Mouse (Mus musculus) kidney, adult 2 months (tissue): ENCODE results near the gene Rsrc2. TPM values are rescaled to one million over a fixed set of nuclear protein-coding genes. Genes with fewer than 3 reads are reported as not detected.

Source experiments
- DNase-seq: peaks from one replicate; pipeline ENCODE4 v3.0.0; 2021
- H3K27ac ChIP-seq: fragments of 200-500 bp; 2 replicates; pipeline ENCODE4 v1.5.1; 2012; ENCODE audit warnings: low read depth, low read length, control low read depth, inconsistent platforms; ENCODE audit not compliant: insufficient read depth
- H3K27me3 ChIP-seq: fragments of 200-500 bp; replicated peaks from 2 replicates; pipeline ENCODE4 v1.6.1; 2012; ENCODE audit warnings: mild to moderate bottlenecking, moderate library complexity, low read length, inconsistent platforms; ENCODE audit not compliant: control insufficient read depth, insufficient read depth
- H3K36me3 ChIP-seq: fragments of 200-500 bp; 2 replicates; pipeline ENCODE4 v1.6.1; 2012; ENCODE audit warnings: mild to moderate bottlenecking, moderate library complexity, low read length, inconsistent platforms; ENCODE audit not compliant: control insufficient read depth, insufficient read depth
- H3K4me1 ChIP-seq: fragments of 200-500 bp; 2 replicates; pipeline ENCODE4 v1.6.1; 2011; ENCODE audit warnings: low read length; ENCODE audit not compliant: control insufficient read depth, insufficient read depth
- H3K4me3 ChIP-seq: fragments of 200-500 bp; 2 replicates; pipeline ENCODE4 v1.5.1; 2011; ENCODE audit warnings: mild to moderate bottlenecking, low read depth, low read length, control low read depth; ENCODE audit not compliant: insufficient read depth
- CTCF ChIP-seq: fragments of 200-500 bp; conservative IDR thresholded peaks from 2 replicates; pipeline ENCODE4 v1.5.1; 2011; ENCODE audit warnings: low read depth, mild to moderate bottlenecking, control low read depth, low read length, moderate library complexity, mixed read lengths; ENCODE audit not compliant: insufficient read depth, insufficient read length
- POLR2A ChIP-seq: fragments of 200-500 bp; IDR thresholded peaks from one replicate; pipeline ENCODE4 v1.6.1; 2011; ENCODE audit warnings: low read depth, low read length, control low read depth
- WGBS: fragments of 180-500 bp; shearing (Covaris S2); methylation state at CpG from one replicate; pipeline ENCODE4 v1.1.7; 2018; 5-methylcytosine and 5-hydroxymethylcytosine counted together
- polyA plus RNA-seq: library from polyadenylated mRNA; depleted of rRNA; stranded (reverse); fragments of >200 nt; gene quantifications from 2 replicates; pipeline ENCODE4 v1.2.3, GENCODE M21; 2012; rRNA removed

Gene Rsrc2
- polyA plus RNA-seq, 1 experiment = 13.0 TPM

DNA sequence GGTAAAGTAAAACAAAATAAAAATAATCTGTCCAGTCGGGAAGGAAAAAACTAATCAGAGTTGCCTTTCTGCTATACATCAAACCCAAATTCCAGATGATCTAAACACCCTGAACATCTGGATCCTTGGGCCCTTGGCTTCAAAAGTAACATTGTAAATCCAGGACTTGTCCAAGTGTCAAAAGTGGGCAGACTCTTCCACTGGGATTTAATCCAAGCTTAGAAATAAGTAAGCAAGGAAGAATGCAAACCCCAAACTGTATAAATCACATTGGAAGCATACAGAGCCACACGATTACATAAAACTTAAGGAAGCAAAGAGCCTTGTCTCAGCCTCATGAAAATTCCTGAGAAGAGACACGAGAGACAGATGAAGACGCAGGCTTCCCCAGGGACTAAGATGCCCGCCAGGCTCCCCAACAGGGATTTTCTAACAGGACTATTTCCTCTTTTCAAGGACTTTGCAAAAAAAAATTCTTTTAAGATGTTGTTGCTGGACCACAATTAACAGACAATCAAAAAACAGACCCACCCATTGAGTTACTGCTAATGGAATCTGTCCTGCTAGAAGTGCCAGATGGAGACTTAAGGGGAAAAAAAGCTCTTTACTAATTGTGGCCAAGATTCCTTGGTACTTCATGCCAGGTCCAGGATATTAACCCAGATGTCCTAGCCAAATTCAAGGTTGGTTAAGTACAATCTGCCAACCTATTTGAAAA, 69.5 kb downstream of the Rsrc2 start:
- TF ChIP-seq POLR2A = no peak
- no peak for TF ChIP-seq CTCF
- WGBS = 30% methylated on average over 5 of the region's 5 CpGs
- Histone ChIP-seq H3K4me3 (no peak overlapping the region), H3K27ac (peak overlapping the region; percentile 26; the same call in 1 of the 2 replicates), H3K36me3 (no peaks in the 10 kb centered on the region), H3K4me1 (peaks cover 34% of the 10 kb centered on the region), H3K27me3 (no peaks in the 10 kb centered on the region)
- peak; percentile 75 for DNase-seq

DNA sequence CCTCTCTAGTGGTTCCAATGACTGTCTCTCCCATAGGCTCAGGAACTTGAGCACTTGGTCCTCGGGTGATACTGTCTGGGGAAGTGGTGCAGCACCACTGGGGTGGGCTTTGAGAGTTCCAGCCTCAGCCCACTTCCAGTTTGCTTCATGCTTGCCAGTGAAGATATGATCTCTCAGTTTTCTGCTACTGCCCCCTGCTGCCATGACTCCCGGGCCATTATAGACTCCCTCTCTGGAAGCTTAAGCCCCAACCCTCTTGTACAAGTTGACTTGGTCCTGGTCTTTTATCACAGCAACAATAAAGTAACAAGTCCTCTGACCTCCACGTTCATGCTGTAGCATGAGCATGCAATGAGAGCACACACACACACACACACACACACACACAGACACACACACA, 70.1 kb downstream of the Rsrc2 start:
- peaks cover 34% of the 10 kb centered on the region for H3K4me1 ChIP-seq
- 0 out of 2 replicates have a peak overlapping the region, but pooled peaks have one; percentile 26 for H3K27ac ChIP-seq
- no peaks in the 10 kb centered on the region for H3K27me3 ChIP-seq
- H3K4me3 ChIP-seq = no peak overlapping the region
- 62% methylated on average over 3 of the region's 3 CpGs for WGBS
- no peaks in the 10 kb centered on the region for H3K36me3 ChIP-seq
- no peak for DNase-seq
- no peak for TF ChIP-seq CTCF
- no peak for TF ChIP-seq POLR2A

Other genes starting within 250 kb of the Rsrc2 start
- gene B3gnt4, start 239.0 kb downstream of the Rsrc2 start, polyA plus RNA-seq = 0.05 TPM in 1 of 2 replicates, not detected in the other
- 64.2 and 68.8 TPM in 2 replicates for gene Diablo, start 225.2 kb downstream of the Rsrc2 start, polyA plus RNA-seq
- 2.0 and 2.9 TPM in 2 replicates for gene Gm49027, start 223.9 kb downstream of the Rsrc2 start, polyA plus RNA-seq
- gene Vps33a, start 176.4 kb downstream of the Rsrc2 start, polyA plus RNA-seq = 22.6 and 24.1 TPM in 2 replicates
- 19.0 and 24.4 TPM in 2 replicates for gene Clip1, start 64.8 kb downstream of the Rsrc2 start, polyA plus RNA-seq
- 24.3 and 26.1 TPM in 2 replicates for gene Zcchc8, start 28.3 kb downstream of the Rsrc2 start, polyA plus RNA-seq
- 0.71 and 0.77 TPM in 2 replicates for gene Kntc1, start 302 bp upstream of the Rsrc2 start, polyA plus RNA-seq
- 1.9 and 2.6 TPM in 2 replicates for gene Hcar2, start 116.1 kb upstream of the Rsrc2 start, polyA plus RNA-seq
- 11.1 and 13.0 TPM in 2 replicates for gene Hcar1, start 130.6 kb upstream of the Rsrc2 start, polyA plus RNA-seq
- 22.6 and 41.0 TPM in 2 replicates for gene Denr, start 157.8 kb upstream of the Rsrc2 start, polyA plus RNA-seq
- gene Gm43518, start 178.0 kb upstream of the Rsrc2 start, polyA plus RNA-seq = 0.56 and 0.64 TPM in 2 replicates
- gene Ccdc62, start 181.3 kb upstream of the Rsrc2 start, polyA plus RNA-seq = 3.7 and 4.1 TPM in 2 replicates
- 18.3 and 19.2 TPM in 2 replicates for gene Hip1r, start 224.2 kb upstream of the Rsrc2 start, polyA plus RNA-seq